In the genomic region with DNA sequence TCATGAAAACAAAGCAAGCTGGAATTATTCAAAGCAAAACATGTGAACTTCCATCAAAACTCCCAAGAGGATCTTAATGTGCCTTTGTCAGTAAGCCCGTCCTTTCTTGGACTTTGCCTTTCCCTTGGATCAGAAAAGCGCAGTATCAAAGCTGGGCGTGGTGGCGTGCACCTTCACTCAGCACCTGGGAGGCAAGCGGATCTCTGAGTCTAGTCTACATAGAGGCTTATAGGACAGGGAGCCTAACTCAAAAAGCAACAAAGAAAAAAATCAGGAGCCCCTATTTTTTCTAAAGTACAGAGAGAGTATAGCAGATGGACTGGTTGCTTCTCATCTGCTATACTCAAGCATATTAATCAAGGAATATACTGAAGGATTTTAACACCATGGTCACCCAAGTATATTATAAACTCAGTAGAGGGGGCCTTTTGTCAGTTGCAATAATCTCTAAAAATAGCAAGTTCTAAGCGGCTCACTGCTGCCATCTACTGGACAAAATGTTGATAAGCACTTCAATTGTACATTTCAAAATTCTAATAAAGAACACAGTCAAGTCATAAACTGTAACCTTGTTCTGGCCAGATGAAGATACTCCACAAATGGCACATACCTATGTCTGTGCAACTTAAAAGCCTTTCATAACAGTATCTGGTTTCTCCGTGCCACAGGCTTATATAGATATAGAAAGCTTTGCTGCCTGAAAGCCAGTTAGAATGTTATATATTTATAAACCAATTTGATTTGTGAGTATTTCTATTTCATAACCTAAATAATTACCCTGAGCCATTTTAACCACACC, we compare ENCODE assay signal across 8 mouse cellular contexts. TPM values are rescaled to one million over a fixed set of nuclear protein-coding genes. Genes with fewer than 3 reads are reported as not detected.
DNase-seq lines count a peak whose midpoint lies in the region; ATAC-seq lines count a peak whose summit lies in the region.

No protein-coding gene starts in this region.

- peak; percentile 73 for DNase-seq in 416B (ENCODE audit: low read depth)
- peak; percentile 79 for DNase-seq in NIH3T3 (ENCODE audit: low read depth)
- peak; percentile 75 for DNase-seq in embryonic facial prominence, embryonic 11.5 days (ENCODE audit: low spot score)
- DNase-seq in frontal cortex, postnatal 14 days (ENCODE audit: low spot score in 2 of 2), result no peak

- H3K27me3 ChIP-seq in heart, embryonic 15.5 days, result no peaks in the 10 kb centered on the region
- no peaks in the 10 kb centered on the region for H3K27me3 ChIP-seq in heart, embryonic 12.5 days (replicated peaks)
- H3K27me3 ChIP-seq in embryonic facial prominence, embryonic 11.5 days (ENCODE audit: control insufficient read depth, insufficient read depth, low read length), result no peaks in the 10 kb centered on the region
- H3K27me3 ChIP-seq in intestine, embryonic 16.5 days (replicated peaks; ENCODE audit: control insufficient read depth, insufficient read depth, low read length), result no peaks in the 10 kb centered on the region
- no peaks in the 10 kb centered on the region for H3K27me3 ChIP-seq in midbrain, embryonic 12.5 days

- no peak for ATAC-seq in heart, embryonic 15.5 days (replicated peaks; ENCODE audit: insufficient number of reproducible peaks, insufficient read depth, low FRiP score, low read depth)
- ATAC-seq in heart, embryonic 12.5 days (ENCODE audit: insufficient number of reproducible peaks, low FRiP score), result no peak
- ATAC-seq in embryonic facial prominence, embryonic 11.5 days (replicated peaks; ENCODE audit: insufficient number of reproducible peaks, low FRiP score, low TSS enrichment, low read depth), result no peak
- peak; percentile 82 for ATAC-seq in intestine, embryonic 16.5 days
- peak; percentile 41; the same call in 1 of the 2 replicates for ATAC-seq in midbrain, embryonic 12.5 days (ENCODE audit: low FRiP score, low read depth)

- H3K36me3 ChIP-seq in heart, embryonic 15.5 days, result peaks cover 5% of the 10 kb centered on the region; the same call in 1 of the 2 replicates
- peaks cover 19% of the 10 kb centered on the region for H3K36me3 ChIP-seq in heart, embryonic 12.5 days
- H3K36me3 ChIP-seq in embryonic facial prominence, embryonic 11.5 days (replicated peaks; ENCODE audit: control insufficient read depth, insufficient read depth, low read depth, low read length), result no peaks in the 10 kb centered on the region
- no peaks in the 10 kb centered on the region for H3K36me3 ChIP-seq in intestine, embryonic 16.5 days (ENCODE audit: control insufficient read depth, insufficient read depth, low read length)
- H3K36me3 ChIP-seq in midbrain, embryonic 12.5 days, result peaks cover 5% of the 10 kb centered on the region

- H3K4me2 ChIP-seq in heart, embryonic 15.5 days, result no peak overlapping the region
- H3K4me2 ChIP-seq in heart, embryonic 12.5 days, result no peak overlapping the region
- H3K4me2 ChIP-seq in embryonic facial prominence, embryonic 11.5 days (ENCODE audit: low read depth, low read length), result no peak overlapping the region
- no peak overlapping the region for H3K4me2 ChIP-seq in intestine, embryonic 16.5 days (ENCODE audit: low read depth, low read length)
- no peak overlapping the region for H3K4me2 ChIP-seq in midbrain, embryonic 12.5 days (replicated peaks)

- H3K27ac ChIP-seq in heart, embryonic 15.5 days, result peak overlapping the region; percentile 47; the same call in 1 of the 2 replicates
- H3K27ac ChIP-seq in heart, embryonic 12.5 days (ENCODE audit: poor library complexity, severe bottlenecking), result no peak overlapping the region
- H3K27ac ChIP-seq in embryonic facial prominence, embryonic 11.5 days (replicated peaks; ENCODE audit: low read depth, low read length), result no peak overlapping the region
- H3K27ac ChIP-seq in intestine, embryonic 16.5 days (ENCODE audit: low read length), result no peak overlapping the region
- H3K27ac ChIP-seq in midbrain, embryonic 12.5 days (replicated peaks), result no peak overlapping the region

- WGBS in heart, embryonic 15.5 days, result 61% methylated on average over 7 of the region's 7 CpGs
- 64% methylated on average over 7 of the region's 7 CpGs for WGBS in heart, embryonic 12.5 days
- WGBS in embryonic facial prominence, embryonic 11.5 days, result 74% methylated on average over 7 of the region's 7 CpGs
- WGBS in intestine, embryonic 16.5 days, result 58% methylated on average over 7 of the region's 7 CpGs
- WGBS in midbrain, embryonic 12.5 days, result 75% methylated on average over 7 of the region's 7 CpGs

- H3K4me1 ChIP-seq in heart, embryonic 15.5 days (replicated peaks), result peaks cover 7% of the 10 kb centered on the region
- peaks cover 16% of the 10 kb centered on the region for H3K4me1 ChIP-seq in heart, embryonic 12.5 days (replicated peaks)
- no peaks in the 10 kb centered on the region for H3K4me1 ChIP-seq in embryonic facial prominence, embryonic 11.5 days (ENCODE audit: control insufficient read depth, insufficient read depth, low read length)
- peaks cover 6% of the 10 kb centered on the region; the same call in 1 of the 2 replicates for H3K4me1 ChIP-seq in intestine, embryonic 16.5 days (ENCODE audit: control insufficient read depth, insufficient read depth, low read length)
- H3K4me1 ChIP-seq in midbrain, embryonic 12.5 days, result no peaks in the 10 kb centered on the region

- H3K4me3 ChIP-seq in heart, embryonic 15.5 days, result no peak overlapping the region
- H3K4me3 ChIP-seq in heart, embryonic 12.5 days, result no peak overlapping the region
- H3K4me3 ChIP-seq in embryonic facial prominence, embryonic 11.5 days (ENCODE audit: low read depth, low read length), result no peak overlapping the region
- no peak overlapping the region for H3K4me3 ChIP-seq in intestine, embryonic 16.5 days (ENCODE audit: low read length)
- H3K4me3 ChIP-seq in midbrain, embryonic 12.5 days, result no peak overlapping the region

- no peak overlapping the region for H3K9ac ChIP-seq in heart, embryonic 15.5 days
- H3K9ac ChIP-seq in heart, embryonic 12.5 days, result no peak overlapping the region
- H3K9ac ChIP-seq in embryonic facial prominence, embryonic 11.5 days (replicated peaks; ENCODE audit: low read length), result no peak overlapping the region
- H3K9ac ChIP-seq in intestine, embryonic 16.5 days (ENCODE audit: low read depth, low read length), result no peak overlapping the region
- no peak overlapping the region for H3K9ac ChIP-seq in midbrain, embryonic 12.5 days (replicated peaks)

- no peaks in the 10 kb centered on the region for H3K9me3 ChIP-seq in heart, embryonic 15.5 days (replicated peaks)
- no peaks in the 10 kb centered on the region for H3K9me3 ChIP-seq in heart, embryonic 12.5 days (replicated peaks)
- no peaks in the 10 kb centered on the region for H3K9me3 ChIP-seq in embryonic facial prominence, embryonic 11.5 days (replicated peaks; ENCODE audit: control insufficient read depth, low read length)
- no peaks in the 10 kb centered on the region for H3K9me3 ChIP-seq in intestine, embryonic 16.5 days (ENCODE audit: control insufficient read depth, low read length)
- no peaks in the 10 kb centered on the region for H3K9me3 ChIP-seq in midbrain, embryonic 12.5 days

RNA-seq across cellular contexts. Expression of gene Ccser2, which starts 31.3 kb away (rescaled TPM):
- 54.2 and 59.8 TPM in 2 replicates for polyA plus RNA-seq in heart, embryonic 15.5 days (2015; fragmentation: Nextera tagmentation; extraction: Ambion mirVana)
- 43.4 and 47.8 TPM in 2 replicates for polyA plus RNA-seq in heart, embryonic 12.5 days (2016; fragmentation: Nextera tagmentation; extraction: Ambion mirVana)
- 34.5 and 39.0 TPM in 2 replicates for polyA plus RNA-seq in embryonic facial prominence, embryonic 11.5 days (2014; fragmentation: Nextera tagmentation; extraction: Ambion mirVana)
- polyA plus RNA-seq in intestine, embryonic 16.5 days (2015; fragmentation: Nextera tagmentation; extraction: Ambion mirVana), result 30.1 and 33.5 TPM in 2 replicates
- polyA plus RNA-seq in midbrain, embryonic 12.5 days (2016; fragmentation: Nextera tagmentation; extraction: Ambion mirVana), result 41.7 and 42.4 TPM in 2 replicates

Comparison
In these comparisons a context has a peak if more than half of its experiments do, and no peak if none do; other contexts are left out.
1. ATAC-seq: peak in intestine, embryonic 16.5 days (single experiment) and midbrain, embryonic 12.5 days (single experiment); none in heart, embryonic 15.5 days (single experiment), heart, embryonic 12.5 days (single experiment) and embryonic facial prominence, embryonic 11.5 days (single experiment).
2. DNase-seq: peak in 416B (single experiment), NIH3T3 (single experiment) and embryonic facial prominence, embryonic 11.5 days (single experiment); none in frontal cortex, postnatal 14 days (0 of 2).